Mouse (Mus musculus): ENCODE results near the gene Has1. TPM values are rescaled to one million over a fixed set of nuclear protein-coding genes. Genes with fewer than 3 reads are reported as not detected.

The Has1 gene
- 0.59 and 0.79 TPM in 2 replicates for polyA plus RNA-seq (2015; fragmentation: Nextera tagmentation; extraction: Ambion mirVana)

GRCm38 (mm10) chr17:17855064-17855838 is at the start of gene Has1:
Has1 (minus strand) TSS chr17:17855205.

GRCm38 (mm10) chr17:17887774-17888248 is 32.8 kb upstream of the Has1 start, which contains the start of the genes Fpr2 and Fpr3:
Fpr2 (plus strand) TSS chr17:17887824.
Fpr3 (plus strand) TSS chr17:17887852.

DNA sequence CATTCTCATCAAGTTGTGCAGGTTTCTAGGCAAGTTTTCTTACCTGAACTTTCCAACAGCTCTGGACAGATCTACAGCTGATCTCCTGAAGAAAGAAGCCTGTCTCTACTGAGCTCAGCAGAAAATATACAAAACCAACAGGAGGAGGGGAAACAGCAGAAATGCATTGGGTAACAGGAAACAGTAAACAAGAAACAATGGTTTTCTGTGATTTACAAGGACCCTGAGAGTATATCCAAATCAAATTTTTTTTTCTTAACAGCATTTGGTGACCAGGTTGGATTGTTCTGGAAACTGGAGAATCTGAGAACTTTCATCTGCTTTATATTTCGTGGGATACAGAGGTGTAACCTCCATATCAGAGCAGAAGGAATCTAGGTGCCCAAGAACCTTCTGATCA is 28.8 kb upstream of the Has1 start, which contains the start of gene Fpr1:
Gene Fpr1 (minus strand): TSS at position 101 of the 400 bp plus-strand sequence.

DNA sequence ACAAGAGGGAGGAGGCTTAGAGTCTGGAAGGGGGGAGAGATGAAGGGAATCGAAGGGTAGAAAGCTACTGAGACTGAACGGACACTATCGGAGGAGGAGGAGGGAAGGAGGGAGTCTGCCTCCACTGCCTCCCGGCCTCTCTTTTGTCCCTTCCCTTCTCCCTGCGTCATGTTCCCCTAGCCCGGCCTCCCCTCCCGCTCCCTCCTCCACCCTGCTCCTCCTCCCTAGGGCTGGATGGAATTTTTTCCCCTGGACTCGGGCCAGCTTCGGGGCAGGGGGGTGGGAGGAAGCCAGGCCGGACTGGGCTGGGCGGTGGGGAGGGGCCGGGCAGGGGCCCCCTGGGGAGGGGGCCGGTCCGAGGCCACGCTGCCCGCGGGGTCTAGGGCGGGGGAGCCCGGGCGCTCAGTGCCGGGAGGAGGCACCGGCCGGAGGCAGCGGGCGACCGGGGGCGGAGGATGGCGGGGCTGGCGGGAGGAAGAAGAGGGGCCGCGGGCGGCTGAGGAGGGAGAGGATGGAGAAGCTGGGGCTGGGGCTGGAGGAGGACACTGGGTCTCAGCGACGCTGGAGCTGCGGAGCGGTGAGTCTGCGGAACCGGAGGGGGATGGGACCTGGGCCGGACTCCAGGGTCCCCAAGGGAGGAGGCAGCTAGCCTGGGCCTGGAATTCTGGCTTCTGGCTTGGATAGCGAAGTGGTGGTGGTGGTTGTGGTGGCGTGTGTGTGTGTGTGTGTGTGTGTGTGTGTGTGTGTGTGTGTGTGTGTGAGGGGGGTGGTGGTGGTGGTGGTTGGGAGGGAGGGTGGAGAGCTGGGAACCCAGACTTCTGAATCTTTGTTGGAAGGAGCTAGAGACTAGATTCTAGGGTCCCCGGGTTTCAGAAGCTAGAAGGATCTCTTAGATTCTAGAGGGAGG is 28.0 kb downstream of the Has1 start, which contains the start of gene Spaca6:
Gene Spaca6 (plus strand): TSS at position 408 of the 907 bp plus-strand sequence.

MicroRNAs within 50 kb of the gene (microRNA counts, 519-probe panel; counts per million panel counts)
- microRNA mmu-let-7e (8,384 counts per million, percentile 81 among the panel's probes with 10 or more counts), microRNA mmu-miR-125a-3p (4,707 counts per million, percentile 25 among the panel's probes with 10 or more counts), microRNA mmu-miR-125a-5p (8,766 counts per million, percentile 86 among the panel's probes with 10 or more counts), microRNA mmu-miR-99b (6,884 counts per million, percentile 64 among the panel's probes with 10 or more counts)

Other genes starting within 250 kb of the Has1 start
- gene Lnpep, start 230.2 kb downstream of the Has1 start, polyA plus RNA-seq (2015; fragmentation: Nextera tagmentation; extraction: Ambion mirVana) = 8.6 and 10.1 TPM in 2 replicates
- not detected in 2 replicates for gene Vmn2r90, start 151.5 kb downstream of the Has1 start, polyA plus RNA-seq (2015; fragmentation: Nextera tagmentation; extraction: Ambion mirVana)
- gene Spaca6, start 28.0 kb downstream of the Has1 start, polyA plus RNA-seq (2015; fragmentation: Nextera tagmentation; extraction: Ambion mirVana) = 6.8 and 9.2 TPM in 2 replicates
- 27.7 and 37.3 TPM in 2 replicates for gene Fpr1, start 28.7 kb upstream of the Has1 start, polyA plus RNA-seq (2015; fragmentation: Nextera tagmentation; extraction: Ambion mirVana)
- 35.4 and 48.4 TPM in 2 replicates for gene Fpr2, start 32.6 kb upstream of the Has1 start, polyA plus RNA-seq (2015; fragmentation: Nextera tagmentation; extraction: Ambion mirVana)
- not detected in 2 replicates for gene Fpr3, start 32.6 kb upstream of the Has1 start, polyA plus RNA-seq (2015; fragmentation: Nextera tagmentation; extraction: Ambion mirVana)
- not detected in 2 replicates for gene Fpr-rs4, start 166.5 kb upstream of the Has1 start, polyA plus RNA-seq (2015; fragmentation: Nextera tagmentation; extraction: Ambion mirVana)
- gene Vmn2r124, start 194.2 kb upstream of the Has1 start, polyA plus RNA-seq (2015; fragmentation: Nextera tagmentation; extraction: Ambion mirVana) = not detected in 2 replicates
- not detected in 2 replicates for gene Vmn2r91, start 229.8 kb upstream of the Has1 start, polyA plus RNA-seq (2015; fragmentation: Nextera tagmentation; extraction: Ambion mirVana)